Mouse (Mus musculus) ES-Bruce4 (cell line): ENCODE measurements at regions not wholly inside any gene's neighbourhood (a gene's known extent, or its start where the extent isn't known, plus 50 kb on each side); places are given as distances from the start of the nearest gene placed in this dataset.

Experiments
- CTCF ChIP-seq: IDR thresholded peaks from one replicate; pipeline ENCODE4 v1.8.1; 2011; ENCODE audit warnings: low read depth, low read length
- EP300 ChIP-seq: IDR thresholded peaks from 2 replicates; pipeline ENCODE4 v1.6.1; 2011; ENCODE audit warnings: low read depth, low read length; ENCODE audit not compliant: insufficient read depth
- POLR2A ChIP-seq: IDR thresholded peaks from one replicate; pipeline ENCODE4 v1.8.1; 2011; ENCODE audit warnings: low read length; ENCODE audit not compliant: insufficient read depth

DNA sequence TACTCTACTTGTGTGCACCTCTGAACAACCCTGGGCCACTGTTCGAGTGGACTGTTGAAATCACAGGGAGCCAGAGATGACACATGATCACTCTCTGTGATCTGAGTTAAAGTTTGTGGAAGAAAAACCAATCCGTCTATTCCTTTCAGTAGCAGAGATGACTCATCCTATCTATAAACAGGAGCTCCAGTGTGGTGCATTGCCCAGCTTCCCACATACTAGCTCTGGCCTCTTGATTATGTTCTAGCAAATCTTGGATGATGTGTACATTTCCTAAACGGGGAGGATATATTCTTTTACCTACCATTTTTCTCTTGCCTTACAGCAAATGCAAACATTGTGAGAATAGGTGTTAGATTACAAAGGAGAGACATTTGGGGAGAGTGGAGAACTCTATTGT lies 94.5 kb upstream of the Plppr5 start:
- TF ChIP-seq CTCF (no peak), POLR2A (no peak), EP300 (no peak)
